Mouse (Mus musculus) spleen, adult 2 months (tissue): ENCODE data around the gene Cdh18. TPM values are rescaled to one million over a fixed set of nuclear protein-coding genes. Genes with fewer than 3 reads are reported as not detected.
"Not testable (repeated sequence)": the region's sequence is repeated elsewhere in the genome, so short reads cannot be mapped to it uniquely, and the experiment has no call there.

Experiments
- DNase-seq, 2 experiments: peaks; one replicate each; pipeline versions ENCODE4 v3.0.0 to v3.0.0-alpha.2; 2012 to 2021; ENCODE audit warnings: low spot score in 2 of 2, low read depth in 1 of 2
- H3K27ac ChIP-seq: fragments of 200-500 bp; 2 replicates; pipeline ENCODE4 v1.5.1; 2012; ENCODE audit warnings: low read length, inconsistent platforms; ENCODE audit not compliant: insufficient read depth
- H3K27me3 ChIP-seq: fragments of 200-500 bp; 2 replicates; pipeline ENCODE4 v1.6.1; 2012; ENCODE audit warnings: mild to moderate bottlenecking, moderate library complexity, low read length, inconsistent platforms; ENCODE audit not compliant: control insufficient read depth, insufficient read depth
- H3K36me3 ChIP-seq: fragments of 200-500 bp; 2 replicates; pipeline ENCODE4 v1.6.1; 2012; ENCODE audit warnings: mild to moderate bottlenecking, low read length, inconsistent platforms; ENCODE audit not compliant: control insufficient read depth, insufficient read depth
- H3K4me1 ChIP-seq: fragments of 200-500 bp; 2 replicates; pipeline ENCODE4 v1.6.1; 2011; ENCODE audit warnings: inconsistent platforms; ENCODE audit not compliant: control insufficient read depth, insufficient read depth, insufficient read length
- H3K4me3 ChIP-seq: fragments of 200-500 bp; 2 replicates; pipeline ENCODE4 v1.5.1; 2011; ENCODE audit warnings: mild to moderate bottlenecking, inconsistent platforms; ENCODE audit not compliant: insufficient read depth, insufficient read length; ENCODE audit errors: extremely low read depth
- CTCF ChIP-seq: fragments of 200-500 bp; IDR thresholded peaks from 2 replicates; pipeline ENCODE4 v1.5.1; 2011; ENCODE audit warnings: mild to moderate bottlenecking, inconsistent platforms; ENCODE audit not compliant: insufficient read depth, insufficient read length, insufficient replicate concordance; ENCODE audit errors: extremely low read depth
- POLR2A ChIP-seq: fragments of 200-500 bp; IDR thresholded peaks from 2 replicates; pipeline ENCODE4 v1.6.1; 2011; ENCODE audit warnings: low read depth, low read length, inconsistent platforms
- WGBS: fragments of 180-500 bp; shearing (Covaris S2); methylation state at CpG from one replicate; pipeline ENCODE4 v1.1.7; 2018; 5-methylcytosine and 5-hydroxymethylcytosine counted together
- polyA plus RNA-seq: library from polyadenylated mRNA; depleted of rRNA; stranded (reverse); fragments of >200 nt; gene quantifications from 2 replicates; pipeline ENCODE4 v1.2.3, GENCODE M21; 2012

Gene Cdh18
- polyA plus RNA-seq, 1 experiment: not detected

DNA sequence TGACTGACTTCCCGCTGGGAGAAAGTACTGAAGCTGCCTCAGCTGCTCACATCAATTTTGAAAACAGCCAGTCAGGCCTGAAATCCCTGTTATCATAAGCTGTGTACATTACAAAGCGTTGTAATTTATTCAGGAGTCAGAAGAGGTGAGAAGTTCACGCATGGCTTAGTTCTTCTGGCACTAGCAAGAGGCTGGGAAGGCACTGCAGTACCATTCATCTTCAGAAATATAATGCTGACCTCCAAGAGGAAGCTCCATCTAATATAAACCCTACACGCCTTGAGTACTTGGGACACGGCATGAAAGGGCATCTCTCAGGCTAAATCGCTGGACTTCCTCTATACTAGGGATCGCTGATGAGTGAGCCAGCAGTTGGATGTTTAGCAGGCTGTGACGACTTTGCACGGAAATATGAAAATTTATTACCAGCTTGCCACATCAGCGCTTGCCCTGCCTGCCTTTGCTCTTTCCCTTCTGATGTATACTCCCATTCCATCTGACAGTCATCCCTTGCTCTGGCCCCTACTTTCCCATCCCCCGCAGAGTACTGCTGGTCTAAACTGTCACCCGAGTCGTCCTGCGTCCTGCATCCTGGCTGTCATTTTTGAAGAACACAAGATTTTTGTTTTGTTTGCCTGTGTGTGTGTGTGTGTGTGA lies 486.9 kb downstream of the Cdh18 start:
- H3K36me3 ChIP-seq: no peaks in the 10 kb centered on the region
- H3K4me3 ChIP-seq: no peak overlapping the region
- no peak overlapping the region for H3K27ac ChIP-seq
- 13% methylated on average over 14 of the region's 14 CpGs for WGBS
- no peak for TF ChIP-seq CTCF
- TF ChIP-seq POLR2A: no peak
- no peaks in the 10 kb centered on the region for H3K27me3 ChIP-seq
- DNase-seq: no peak
- no peaks in the 10 kb centered on the region for H3K4me1 ChIP-seq

DNA sequence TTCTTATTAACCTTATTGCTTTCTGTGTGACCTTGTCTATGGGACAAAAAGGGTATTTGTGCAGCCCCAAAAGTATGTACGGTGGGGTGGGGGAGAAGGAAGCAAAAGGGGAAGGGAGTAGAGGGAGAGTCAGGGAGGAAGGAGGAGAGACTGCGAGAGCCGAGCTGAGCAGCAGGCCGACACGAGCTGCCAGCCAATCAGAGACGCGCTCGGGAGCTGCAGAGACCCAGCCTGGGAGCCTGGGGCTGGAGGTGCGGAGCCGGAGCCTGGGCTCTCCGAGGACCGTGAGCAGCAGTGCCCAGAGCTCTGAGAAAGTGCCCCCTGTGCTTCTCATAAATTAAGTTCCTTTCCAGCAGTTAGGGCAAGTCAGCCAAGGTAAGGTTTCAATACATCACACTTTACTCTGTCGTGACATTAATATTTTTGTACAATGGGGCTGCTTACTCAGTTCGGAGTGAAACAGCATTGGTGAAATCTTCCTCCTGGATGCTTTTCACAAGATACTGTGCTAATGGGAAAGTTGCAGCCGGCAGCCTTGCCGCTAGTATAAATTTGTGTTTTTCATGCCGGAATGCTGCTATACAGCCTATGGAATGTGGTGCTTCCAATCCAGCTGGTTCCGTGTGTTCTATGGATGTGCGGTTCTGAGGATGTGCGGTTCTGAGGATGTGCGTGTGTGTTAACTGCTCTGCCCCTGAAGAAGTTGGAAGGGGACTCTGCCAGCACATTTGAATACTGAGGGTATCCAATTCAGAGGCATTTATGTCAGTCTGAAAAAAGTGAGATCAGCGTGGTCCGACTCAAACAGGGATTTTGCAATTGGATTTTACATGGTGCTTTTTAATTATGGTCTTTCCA lies 487.6 kb downstream of the Cdh18 start:
- no peaks in the 10 kb centered on the region for H3K27me3 ChIP-seq
- H3K36me3 ChIP-seq: no peaks in the 10 kb centered on the region
- no peak for DNase-seq
- no peaks in the 10 kb centered on the region for H3K4me1 ChIP-seq
- TF ChIP-seq CTCF (no peak), POLR2A (no peak)
- WGBS: 14% methylated on average over 23 of the region's 23 CpGs
- H3K27ac ChIP-seq: no peak overlapping the region
- H3K4me3 ChIP-seq: no peak overlapping the region

DNA sequence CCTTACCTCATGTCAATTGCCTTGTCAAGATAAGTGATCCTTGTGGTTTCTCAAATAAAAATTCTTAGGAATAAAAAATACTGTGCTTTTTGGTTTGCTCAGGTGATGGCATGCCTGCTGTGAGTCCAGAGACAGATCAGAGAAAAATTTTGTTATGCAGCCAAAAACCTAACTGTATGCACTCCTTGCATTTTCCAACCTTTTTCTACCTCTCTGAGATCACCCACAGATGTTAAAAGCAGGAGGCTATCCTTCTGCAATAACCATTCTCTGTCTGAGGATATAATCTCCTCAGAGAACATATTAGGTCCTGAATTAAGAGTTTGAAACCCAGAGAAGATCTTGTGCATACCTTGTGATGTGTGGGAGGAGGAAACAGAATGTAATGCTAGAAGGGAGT lies 488.7 kb downstream of the Cdh18 start:
- TF ChIP-seq POLR2A (no peak), CTCF (no peak)
- no peaks in the 10 kb centered on the region for H3K36me3 ChIP-seq
- DNase-seq: no peak
- no peaks in the 10 kb centered on the region for H3K4me1 ChIP-seq
- H3K27ac ChIP-seq: no peak overlapping the region
- H3K4me3 ChIP-seq: no peak overlapping the region
- H3K27me3 ChIP-seq: no peaks in the 10 kb centered on the region

DNA sequence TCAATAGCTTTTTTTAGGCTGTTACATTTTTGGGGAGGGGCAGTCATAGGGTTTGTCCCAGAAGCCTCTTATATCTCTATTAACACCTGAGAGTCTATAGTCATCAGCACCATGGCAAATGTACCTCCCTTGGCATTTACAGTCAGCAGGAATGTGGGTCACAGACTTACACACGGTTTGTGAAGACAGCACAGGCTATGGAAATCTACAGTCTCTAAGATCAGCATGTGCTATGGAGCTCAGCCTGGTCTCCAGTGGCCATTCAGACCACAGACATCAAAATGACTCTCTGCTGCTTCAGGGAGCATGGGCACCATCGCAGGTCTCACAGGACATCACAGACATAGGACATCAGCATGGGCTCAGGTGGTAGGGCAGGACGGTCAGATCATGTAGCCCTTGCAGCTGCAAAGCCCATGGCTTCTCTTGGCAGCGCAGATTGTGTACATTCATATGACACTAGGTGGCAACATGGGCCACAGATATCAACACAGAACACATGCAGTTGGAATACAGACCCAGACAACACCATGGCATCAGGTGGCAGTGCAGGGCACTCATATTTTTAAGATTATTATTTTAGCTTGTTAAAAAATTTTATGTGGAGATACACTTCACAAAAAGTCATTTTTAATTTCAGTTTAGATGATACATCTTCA lies 497.4 kb downstream of the Cdh18 start:
- WGBS: 64% methylated on average over 4 of the region's 4 CpGs

DNA sequence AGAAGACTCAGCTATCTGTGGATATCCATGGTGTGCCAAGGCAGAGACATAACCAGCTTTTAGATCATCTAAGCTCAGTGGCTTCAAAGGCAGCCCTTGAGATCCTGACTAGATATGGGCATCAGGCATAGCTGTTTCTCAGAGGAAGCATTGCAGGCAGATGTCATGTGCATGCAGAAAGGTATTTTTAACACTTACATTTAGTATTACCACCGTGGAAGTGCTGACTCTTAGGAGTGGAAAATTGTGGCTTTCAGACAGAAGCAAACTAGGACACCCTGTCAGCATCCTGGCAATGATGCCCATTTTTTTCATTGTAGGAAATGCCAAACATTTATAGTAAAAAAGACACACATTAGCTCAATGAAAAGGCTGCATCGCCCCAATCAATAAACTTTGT lies 503.2 kb downstream of the Cdh18 start:
- Histone ChIP-seq H3K36me3 (no peaks in the 10 kb centered on the region), H3K27me3 (no peaks in the 10 kb centered on the region), H3K4me3 (no peak overlapping the region), H3K4me1 (no peaks in the 10 kb centered on the region), H3K27ac (no peak overlapping the region)
- TF ChIP-seq CTCF (no peak), POLR2A (no peak)
- DNase-seq: no peak
- 74% methylated on average over 2 of the region's 2 CpGs for WGBS

More for the DNA sequence above, 497.4 kb downstream of the Cdh18 start:
- DNase-seq: no peak
- no peak for TF ChIP-seq CTCF
- TF ChIP-seq POLR2A: no peak
- Histone ChIP-seq H3K4me1 (no peaks in the 10 kb centered on the region), H3K4me3 (no peak overlapping the region), H3K36me3 (no peaks in the 10 kb centered on the region), H3K27ac (no peak overlapping the region), H3K27me3 (no peaks in the 10 kb centered on the region)

DNA sequence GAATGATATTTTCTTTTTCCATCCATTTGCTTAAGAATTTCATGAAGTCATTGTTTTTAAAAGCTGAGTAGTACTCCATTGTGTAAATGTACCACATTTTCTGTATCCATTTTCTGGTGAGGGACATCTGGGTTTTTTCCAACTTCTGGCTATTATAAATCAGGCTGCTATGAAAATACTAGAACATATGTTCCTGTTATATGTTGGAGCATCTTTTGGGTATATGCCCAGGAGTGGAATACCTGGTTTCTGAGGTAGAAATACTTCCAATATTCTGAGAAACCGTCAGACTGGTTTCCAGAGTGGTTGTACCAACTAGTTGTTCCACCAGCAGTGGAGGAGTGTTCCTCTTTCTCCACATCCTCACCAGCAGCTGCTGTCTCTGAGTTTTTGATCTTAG lies 536.5 kb downstream of the Cdh18 start:
- not testable (repeated sequence) for H3K27ac ChIP-seq, DNase-seq, H3K4me1 ChIP-seq, H3K27me3 ChIP-seq, H3K4me3 ChIP-seq, H3K36me3 ChIP-seq
- WGBS: 76% methylated on average over 1 of the region's 1 CpGs
